Mouse (Mus musculus): ENCODE measurements at regions not wholly inside any gene's neighbourhood (a gene's known extent, or its start where the extent isn't known, plus 50 kb on each side); places are given as distances from the start of the nearest gene placed in this dataset.

DNA sequence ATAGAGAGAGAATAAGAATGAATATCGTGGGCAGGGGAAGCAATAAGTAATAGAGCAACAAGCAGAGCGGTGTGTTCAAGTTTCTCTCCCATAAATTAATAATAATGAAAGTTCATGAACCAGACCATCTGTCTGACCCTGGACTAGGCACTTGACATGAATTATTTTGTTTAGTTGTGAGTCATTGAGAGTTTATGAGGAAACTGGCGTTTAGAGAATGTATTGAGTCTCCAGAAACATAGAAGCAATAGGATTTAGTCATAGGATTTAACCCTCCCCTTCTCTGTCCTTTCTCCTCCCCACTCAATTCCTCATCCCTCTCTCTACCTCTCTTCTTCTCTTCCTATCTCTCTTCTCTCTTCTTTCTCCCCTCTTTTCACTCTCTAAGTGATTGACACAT, 219.1 kb upstream of the Prdm1 start:
- TF ChIP-seq ELF1 (IDR thresholded peaks at IDR 0.05; ENCODE audit: low read depth, low read length): no peak
- no peak for TF ChIP-seq ZNF384 (IDR thresholded peaks at IDR 0.05; ENCODE audit: low read depth, low read length)
- no peak for TF ChIP-seq POLR2A (IDR thresholded peaks at IDR 0.05; ENCODE audit: low read depth, low read length)
- no peak for TF ChIP-seq ZMIZ1 (IDR thresholded peaks at IDR 0.05; ENCODE audit: low read depth, low read length)
- no peak for TF ChIP-seq TBP (conservative IDR thresholded peaks at IDR 0.05; ENCODE audit: low read depth, low read length)
- no peak for TF ChIP-seq MYC (IDR thresholded peaks at IDR 0.05; ENCODE audit: low read depth, low read length)
- no peak for TF ChIP-seq CTCF (conservative IDR thresholded peaks at IDR 0.05 in 1 of 2, IDR thresholded peaks at IDR 0.05 in 1 of 2; ENCODE audit: low read depth in 2 of 2, low read length in 2 of 2)

Data from CH12.LX (cell line).